Mouse (Mus musculus) mesoderm, embryonic 11.5 days (tissue): ENCODE measurements around the gene Pde6d.
"Not testable (repeated sequence)": the region's sequence is repeated elsewhere in the genome, so short reads cannot be mapped to it uniquely, and the experiment has no call there.

Source experiments
- DNase-seq: peaks from one replicate; pipeline ENCODE4 v3.0.0-alpha.2; 2012; ENCODE audit warnings: low read depth, low spot score

Gene Pde6d

DNA sequence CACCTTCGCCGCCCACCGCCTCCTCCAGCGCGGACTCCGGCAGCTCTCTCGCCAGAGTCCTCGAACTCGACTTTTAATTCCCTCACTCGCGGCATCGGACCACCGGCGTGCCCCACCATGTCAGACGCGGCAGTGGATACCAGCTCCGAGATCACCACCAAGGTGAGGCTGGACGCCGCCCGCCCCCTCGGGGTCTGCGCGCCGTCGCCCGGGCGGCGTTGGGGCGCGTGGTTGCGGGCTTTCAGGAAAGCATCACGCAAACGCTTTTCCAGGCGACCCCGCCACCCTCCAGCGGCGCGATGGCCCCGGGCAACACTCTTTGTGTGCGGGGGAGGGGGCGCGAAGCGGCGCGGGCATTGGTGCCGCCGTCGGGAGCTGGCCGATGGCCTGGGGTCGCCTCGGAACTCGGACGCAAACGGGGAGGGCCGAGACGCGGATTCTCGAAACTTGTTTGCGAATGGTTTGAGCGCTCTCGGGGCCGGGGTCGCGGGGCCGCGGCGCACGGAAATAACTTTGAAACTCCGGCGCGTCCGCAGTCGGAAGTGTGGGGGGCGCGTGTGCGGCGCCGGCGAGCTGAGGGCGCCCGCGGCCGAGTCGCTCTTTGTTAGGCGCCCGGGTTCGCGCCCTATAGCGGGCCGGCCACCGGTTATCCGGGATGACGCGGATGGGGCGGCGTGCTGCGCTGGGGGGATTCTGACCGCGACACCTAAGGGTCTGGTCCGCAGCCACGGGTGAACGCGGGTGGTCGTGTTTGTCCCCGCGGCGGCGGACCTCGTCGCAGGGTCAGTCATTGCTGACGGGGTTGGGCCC lies 55.4 kb downstream of the Pde6d start:
- DNase-seq: peak; percentile 37

GRCm38 (mm10) chr1:86526116-86526788 lies 56.2 kb downstream of the Pde6d start, which contains the start of gene Ptma:
Gene Ptma, plus strand, starts transcription at chr1:86526726.
- peak; percentile 100 for DNase-seq

DNA sequence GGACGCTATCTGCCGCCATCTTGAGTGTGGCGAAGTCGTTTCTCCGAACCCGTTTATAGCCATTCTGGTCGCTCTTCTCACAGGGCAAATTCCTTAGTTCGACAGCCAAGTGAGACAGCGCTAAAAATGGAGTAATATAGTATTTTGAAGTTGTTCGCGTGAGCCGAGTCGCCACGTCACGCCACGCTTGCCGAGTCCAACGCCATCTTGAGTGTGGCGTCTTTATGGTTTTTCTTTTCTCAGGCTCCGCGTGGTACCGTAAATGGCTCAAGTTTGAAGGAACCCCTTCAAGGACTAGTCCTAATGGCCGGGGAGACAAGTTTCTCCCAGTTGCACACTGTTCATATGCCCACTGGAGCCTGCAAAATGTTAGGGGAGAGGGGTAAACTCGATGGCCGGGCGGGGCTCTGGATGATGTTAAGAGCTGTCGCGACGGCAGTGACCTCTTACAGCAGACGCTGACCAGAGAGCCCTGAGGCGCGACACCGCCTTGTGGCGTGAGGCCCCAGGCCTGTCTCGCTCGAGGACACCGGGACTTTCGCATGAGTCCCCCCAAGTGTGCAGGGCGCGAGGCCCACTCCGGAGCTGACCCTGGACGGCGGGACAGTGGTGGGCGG lies 56.8 kb downstream of the Pde6d start:
- DNase-seq: peak; percentile 78

GRCm38 (mm10) chr1:86524619-86525498 lies 57.6 kb downstream of the Pde6d start:
- DNase-seq: peak; percentile 99

DNA sequence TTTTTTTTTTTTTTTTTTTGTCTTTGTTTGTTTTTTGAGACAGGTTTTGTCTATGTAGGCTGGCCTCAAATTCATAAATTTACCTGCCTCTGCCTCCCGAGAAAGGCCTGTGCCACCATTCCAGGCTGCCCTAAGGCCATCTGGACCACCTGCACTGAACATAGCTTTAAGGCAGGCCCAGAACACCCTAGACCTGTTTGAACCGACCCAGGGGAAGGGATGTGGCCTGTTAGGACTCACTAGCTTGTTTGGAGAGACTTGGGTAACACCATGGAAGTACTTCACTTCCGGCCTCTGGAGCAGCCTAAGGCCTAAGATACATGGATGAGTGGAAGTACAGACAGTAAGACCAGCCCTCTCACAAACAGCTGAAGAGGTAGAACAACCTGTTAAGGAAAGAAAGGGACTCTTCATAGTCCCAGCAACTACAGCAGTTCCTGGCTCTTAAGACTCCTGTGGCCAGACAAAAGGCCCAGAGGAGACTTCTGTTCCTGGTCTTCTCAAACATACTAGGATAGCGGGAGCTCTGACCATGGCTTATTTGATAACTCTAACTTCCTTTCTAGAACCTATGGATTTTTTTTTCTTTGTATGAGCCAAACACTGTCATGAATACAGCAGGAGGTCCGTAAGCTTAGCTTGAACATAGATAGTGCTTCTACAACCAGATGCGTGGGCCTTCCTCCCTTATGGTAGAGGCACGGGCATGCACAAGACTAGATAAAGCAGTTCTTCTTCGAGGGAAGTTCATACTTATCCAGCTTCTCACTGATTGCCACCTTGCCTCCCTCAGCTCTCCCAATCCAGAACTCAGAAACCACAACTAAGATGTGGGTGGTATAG lies 58.4 kb downstream of the Pde6d start:
- DNase-seq: no peak

DNA sequence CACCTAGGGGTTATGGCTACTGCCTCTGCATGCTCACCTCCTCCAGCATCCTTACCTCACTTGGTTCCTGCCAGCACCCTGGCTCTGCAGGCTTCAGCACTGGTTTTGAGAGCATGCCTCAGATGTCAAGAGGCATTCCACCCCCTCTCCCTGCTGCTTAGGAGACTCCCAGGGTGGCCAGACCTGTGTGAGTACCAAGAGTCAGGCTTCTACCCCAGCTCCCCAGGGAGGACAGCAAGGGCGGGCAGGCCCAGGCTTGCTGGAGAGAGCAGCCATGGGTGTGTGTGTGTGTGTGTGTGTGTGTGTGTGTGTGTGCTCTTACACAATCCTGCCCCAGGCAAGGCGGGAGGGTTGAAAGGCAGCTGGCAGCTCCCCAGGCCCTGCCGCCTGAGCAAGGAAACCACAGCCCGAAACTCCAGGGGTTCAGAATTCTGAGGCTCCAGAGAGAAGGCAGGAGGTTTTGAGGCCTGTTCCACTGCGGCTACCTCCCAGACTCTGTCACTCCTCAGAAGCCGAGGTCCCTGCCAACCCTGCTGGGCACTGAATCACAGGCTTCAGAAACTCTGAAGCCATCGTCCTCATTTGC lies 60.0 kb downstream of the Pde6d start:
- DNase-seq: no peak

GRCm38 (mm10) chr1:86520361-86520760 lies 62.1 kb downstream of the Pde6d start:
- DNase-seq: no peak

DNA sequence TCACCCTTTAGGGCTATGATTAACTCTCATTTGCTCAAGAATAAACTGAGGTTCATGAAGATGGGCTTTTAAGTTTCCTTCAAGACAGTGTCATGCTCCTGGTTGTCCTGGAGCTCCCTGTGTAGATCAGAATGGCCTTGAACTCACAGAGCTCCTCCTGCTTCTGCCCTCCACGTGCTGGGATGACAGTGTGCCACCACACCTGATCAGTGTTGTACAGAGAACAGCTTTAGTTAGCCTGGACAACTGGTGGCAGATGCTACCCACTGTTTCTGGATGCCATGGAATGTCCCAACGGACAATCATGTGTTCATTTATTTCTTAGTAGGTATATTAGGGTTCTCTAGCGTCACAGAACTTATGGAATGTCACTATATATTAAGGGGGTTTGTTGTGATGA lies 65.4 kb downstream of the Pde6d start:
- DNase-seq: no peak

DNA sequence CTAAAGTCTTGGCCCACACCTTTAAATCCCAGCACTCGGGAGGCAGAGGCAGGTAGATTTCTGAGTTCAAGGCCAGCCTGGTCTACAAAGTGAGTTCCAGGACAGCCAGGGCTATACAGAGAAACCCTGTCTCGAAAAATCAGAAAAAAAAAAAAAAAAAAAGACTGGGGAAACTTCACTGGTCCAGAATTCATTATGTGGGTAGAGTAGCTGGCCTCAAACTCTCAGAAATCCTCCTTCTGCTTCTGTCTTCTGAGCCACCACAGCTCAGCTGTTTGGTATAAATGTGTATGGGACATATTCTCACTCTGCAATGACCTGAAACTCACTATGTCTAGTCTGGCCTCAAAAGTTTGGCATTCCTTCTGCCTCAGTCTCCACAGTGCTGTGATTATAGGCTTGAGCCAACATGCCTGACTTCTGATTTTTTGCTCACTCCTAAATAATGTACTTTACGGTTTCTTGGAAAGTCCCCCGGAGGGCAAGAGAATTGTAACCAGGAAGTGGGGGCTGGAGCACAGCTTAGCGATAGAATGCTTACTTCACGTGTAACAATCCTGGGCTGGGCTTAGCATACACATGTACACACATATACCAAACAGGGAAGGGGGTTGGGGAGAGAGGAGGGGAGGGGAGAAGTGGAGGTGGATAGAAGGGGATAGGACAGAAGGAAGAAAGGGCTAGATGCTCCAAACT lies 66.6 kb downstream of the Pde6d start:
- no peak for DNase-seq

- not testable (repeated sequence) for DNase-seq
These were observed 69.4 kb downstream of the Pde6d start for GRCm38 (mm10) chr1:86513031-86513430.

GRCm38 (mm10) chr1:86512154-86512720 lies 70.2 kb downstream of the Pde6d start:
- DNase-seq: no peak

- DNase-seq: no peak
These were observed 71.6 kb downstream of the Pde6d start for GRCm38 (mm10) chr1:86510676-86511441.

DNA sequence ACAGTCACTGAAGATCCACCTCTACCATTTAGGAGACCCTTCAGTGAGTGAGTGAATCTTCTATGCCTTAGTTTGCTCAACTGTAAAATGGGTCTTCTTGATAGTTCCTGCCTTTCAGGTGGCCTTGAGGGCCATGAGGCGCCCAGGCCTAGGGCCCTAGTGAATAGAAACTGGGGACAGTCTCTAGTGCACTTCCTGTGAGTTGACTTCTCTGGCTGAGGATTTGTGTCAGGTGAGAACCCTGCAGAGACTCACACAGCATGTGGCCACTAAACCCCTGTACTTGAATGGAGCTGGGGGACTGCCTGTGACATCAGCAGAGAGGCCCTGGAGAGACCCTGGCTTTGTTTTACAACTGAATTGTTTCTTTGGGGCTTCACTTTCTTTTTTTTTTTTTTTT lies 72.2 kb downstream of the Pde6d start:
- DNase-seq: no peak

DNA sequence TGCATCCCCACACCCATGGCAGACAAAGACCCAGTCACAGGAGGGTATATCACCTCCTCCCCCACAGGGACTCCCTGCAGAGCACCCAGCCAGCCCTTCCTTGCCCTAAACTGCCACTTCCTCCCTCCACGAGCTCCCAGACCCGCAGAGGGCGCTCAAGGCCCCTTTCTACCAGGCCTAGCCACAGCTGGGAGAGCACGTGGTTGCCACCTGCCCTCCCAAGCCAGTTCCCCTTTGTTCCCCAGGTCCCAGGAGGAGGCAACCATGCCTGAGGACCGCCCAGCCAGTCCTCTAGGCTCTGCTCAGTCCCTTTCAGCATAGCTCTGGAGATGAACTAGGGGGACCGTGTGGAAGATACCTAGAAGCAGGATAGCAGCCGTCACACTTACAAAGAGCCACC lies 73.0 kb downstream of the Pde6d start:
- peak; percentile 92 for DNase-seq

DNA sequence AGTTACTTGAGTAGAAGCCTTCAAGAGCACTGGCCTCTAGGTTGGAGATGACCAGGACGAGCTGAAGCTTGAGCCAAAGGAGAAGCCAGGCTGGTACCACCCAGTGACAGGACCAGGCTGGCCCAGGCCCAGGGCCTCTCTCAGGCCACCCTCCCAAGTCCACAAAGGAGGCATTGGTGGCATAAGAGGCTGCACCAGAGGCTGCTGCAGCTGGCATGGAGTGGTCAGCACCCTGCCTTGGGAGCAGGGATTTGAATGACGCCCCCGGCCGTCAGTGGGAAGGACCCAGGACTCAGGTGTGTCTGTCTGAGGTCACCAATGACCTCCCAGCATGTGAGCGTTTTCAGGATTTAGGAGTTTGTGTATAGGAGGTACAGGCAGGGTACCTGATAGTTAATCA lies 74.6 kb downstream of the Pde6d start:
- no peak for DNase-seq

DNA sequence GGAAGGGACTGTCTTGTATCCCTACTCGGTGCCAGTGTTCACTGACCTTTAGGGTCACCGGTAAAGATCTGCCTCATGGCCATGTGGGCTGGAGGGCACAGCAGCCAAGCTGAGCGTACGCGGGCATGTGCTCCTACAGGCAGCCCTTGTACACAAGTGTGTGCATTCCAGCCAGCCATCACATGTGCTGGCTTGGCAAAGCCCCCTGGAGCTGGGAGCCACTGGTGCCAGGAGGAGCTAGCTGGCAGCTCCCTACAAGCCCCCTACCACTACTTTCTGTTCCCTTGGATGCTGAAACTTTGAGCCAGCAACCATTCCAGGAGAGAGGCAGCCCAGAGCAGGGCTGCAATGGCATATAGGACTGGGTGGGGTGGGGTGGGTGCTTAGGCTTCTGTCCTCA lies 76.0 kb downstream of the Pde6d start:
- DNase-seq: no peak

- no peak for DNase-seq
These were observed 77.0 kb downstream of the Pde6d start for GRCm38 (mm10) chr1:86505461-86505860.

DNA sequence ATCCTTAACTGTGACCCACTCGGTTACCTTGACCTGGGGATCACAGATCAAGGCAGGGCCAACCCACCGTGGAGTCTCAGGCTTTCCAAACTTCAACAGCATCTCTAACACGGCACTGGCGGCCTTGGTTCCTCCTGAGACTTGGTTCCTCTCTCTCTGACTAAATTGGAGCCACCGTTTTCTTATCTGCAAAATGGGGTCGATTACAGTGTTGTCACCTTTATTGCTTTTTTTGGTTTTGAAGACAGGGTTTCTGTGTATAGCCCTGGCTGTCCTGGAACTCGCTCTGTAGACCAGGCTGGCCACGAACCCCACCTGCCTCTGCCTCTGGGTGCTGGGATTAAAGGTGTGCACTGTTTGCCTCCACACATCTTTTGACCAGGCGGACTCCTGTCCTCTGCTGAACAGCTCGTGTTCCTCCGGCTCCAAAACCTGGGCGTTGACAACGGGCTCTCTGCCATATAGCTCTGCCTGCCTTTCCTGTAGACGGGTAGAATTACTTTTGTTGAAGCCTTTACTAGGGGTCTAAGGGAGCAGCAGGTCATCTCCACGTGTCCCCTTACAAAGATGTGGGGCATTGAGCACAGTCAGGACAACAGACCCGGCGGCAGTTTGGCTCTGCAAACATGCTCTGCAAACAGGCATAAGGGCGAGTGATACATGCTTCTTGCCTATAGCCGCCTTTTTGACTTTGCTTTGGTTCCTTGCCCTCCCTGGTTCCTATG lies 77.6 kb downstream of the Pde6d start:
- no peak for DNase-seq
